Mouse (Mus musculus) forebrain, embryonic 14.5 days (tissue): ENCODE results near the gene Mgat5. TPM values are rescaled to one million over a fixed set of nuclear protein-coding genes. Genes with fewer than 3 reads are reported as not detected.

Source experiments
- ATAC-seq: fragments of 200-750 bp; cut with Nextera tagmentation; 2 replicates; pipeline ENCODE4 v1.8.0; 2017; ENCODE audit warnings: mild to moderate bottlenecking, moderate library complexity
- DNase-seq: peaks from one replicate; pipeline ENCODE4 v3.0.0-alpha.2; 2015; ENCODE audit warnings: low spot score
- H3K27ac ChIP-seq: fragments of 300-500 bp; sonication (generic); 2 replicates; pipeline ENCODE4 v1.5.1; 2014; ENCODE audit warnings: low read depth, mild to moderate bottlenecking, control low read depth, low read length, moderate library complexity
- H3K27me3 ChIP-seq: fragments of 300-500 bp; sonication (generic); replicated peaks from 2 replicates; pipeline ENCODE4 v1.6.1; 2014; ENCODE audit warnings: low read length, control low read depth, mixed read lengths; ENCODE audit not compliant: control insufficient read depth, insufficient read depth
- H3K36me3 ChIP-seq: fragments of 300-500 bp; sonication (generic); 2 replicates; pipeline ENCODE4 v1.6.1; 2014; ENCODE audit warnings: low read length, control low read depth; ENCODE audit not compliant: control insufficient read depth, insufficient read depth
- H3K4me1 ChIP-seq: fragments of 300-500 bp; sonication (generic); 2 replicates; pipeline ENCODE4 v1.6.1; 2014; ENCODE audit warnings: antibody characterized with exemption, low read length, control low read depth; ENCODE audit not compliant: control insufficient read depth, insufficient read depth
- H3K4me2 ChIP-seq: fragments of 300-500 bp; sonication (generic); 2 replicates; pipeline ENCODE4 v1.6.1; 2014; ENCODE audit warnings: mild to moderate bottlenecking, control low read depth, low read length
- H3K4me3 ChIP-seq: fragments of 300-500 bp; sonication (generic); 2 replicates; pipeline ENCODE4 v1.5.1; 2014; ENCODE audit warnings: low read depth, low read length, control low read depth
- H3K9ac ChIP-seq: fragments of 300-500 bp; sonication (generic); 2 replicates; pipeline ENCODE4 v1.6.1; 2014; ENCODE audit warnings: mild to moderate bottlenecking, low read length, control low read depth, moderate library complexity
- H3K9me3 ChIP-seq: fragments of 300-500 bp; sonication (generic); replicated peaks from 2 replicates; pipeline ENCODE4 v1.6.1; 2016; ENCODE audit warnings: low read length, control low read depth, mixed read lengths; ENCODE audit not compliant: control insufficient read depth
- WGBS: fragments of 180-500 bp; shearing (Covaris S2); extraction: QIAGEN DNeasy Blood & Tissue Kit; methylation state at CpG from one replicate; pipeline ENCODE4 v1.1.7; 2014; 5-methylcytosine and 5-hydroxymethylcytosine counted together
- polyA plus RNA-seq: library from polyadenylated mRNA; unstranded; fragments of >200 nt; fragmentation: Nextera tagmentation; extraction: Ambion mirVana; gene quantifications from 2 replicates; pipeline ENCODE4 v1.2.1, GENCODE M21; 2014

Gene Mgat5
- polyA plus RNA-seq, 1 experiment from 2014 or later, result 11.4 TPM

- Histone ChIP-seq H3K4me3 (no peak overlapping the region), H3K4me1 (peaks cover 12% of the 10 kb centered on the region), H3K27ac (no peak overlapping the region), H3K9ac (no peak overlapping the region), H3K36me3 (no peaks in the 10 kb centered on the region), H3K27me3 (no peaks in the 10 kb centered on the region), H3K4me2 (no peak overlapping the region), H3K9me3 (no peaks in the 10 kb centered on the region)
- ATAC-seq, result no peak
- WGBS, result 77% methylated on average over 9 of the region's 9 CpGs
- no peak for DNase-seq
Measured at GRCm38 (mm10) chr1:127439452-127439891, 234.7 kb downstream of the Mgat5 start.

GRCm38 (mm10) chr1:127441007-127441406 lies 236.2 kb downstream of the Mgat5 start:
- Histone ChIP-seq H3K27me3 (no peaks in the 10 kb centered on the region), H3K9me3 (no peaks in the 10 kb centered on the region), H3K4me3 (no peak overlapping the region), H3K9ac (no peak overlapping the region), H3K36me3 (no peaks in the 10 kb centered on the region), H3K4me1 (peaks cover 12% of the 10 kb centered on the region), H3K27ac (no peak overlapping the region), H3K4me2 (no peak overlapping the region)
- DNase-seq, result no peak
- WGBS, result 90% methylated on average over 1 of the region's 1 CpGs
- ATAC-seq, result no peak

- Histone ChIP-seq H3K9me3 (no peaks in the 10 kb centered on the region), H3K9ac (no peak overlapping the region), H3K27ac (no peak overlapping the region), H3K27me3 (no peaks in the 10 kb centered on the region), H3K4me1 (peaks cover 12% of the 10 kb centered on the region), H3K36me3 (peaks cover 6% of the 10 kb centered on the region; the same call in 1 of the 2 replicates), H3K4me3 (no peak overlapping the region), H3K4me2 (no peak overlapping the region)
- no peak for DNase-seq
- no peak for ATAC-seq
- WGBS, result 81% methylated on average over 3 of the region's 3 CpGs
Measured at GRCm38 (mm10) chr1:127441736-127442135, 236.9 kb downstream of the Mgat5 start.

- Histone ChIP-seq H3K9me3 (no peaks in the 10 kb centered on the region), H3K27ac (no peak overlapping the region), H3K4me2 (no peak overlapping the region), H3K4me1 (peaks cover 12% of the 10 kb centered on the region), H3K27me3 (no peaks in the 10 kb centered on the region), H3K36me3 (peaks cover 14% of the 10 kb centered on the region; the same call in 1 of the 2 replicates), H3K9ac (no peak overlapping the region), H3K4me3 (no peak overlapping the region)
- DNase-seq (peak; percentile 54), ATAC-seq (peak; percentile 45)
- 17% methylated on average over 14 of the region's 14 CpGs for WGBS
Measured at GRCm38 (mm10) chr1:127442880-127443877, 238.4 kb downstream of the Mgat5 start.

- ATAC-seq (no peak), DNase-seq (no peak)
- Histone ChIP-seq H3K4me2 (no peak overlapping the region), H3K4me1 (peaks cover 12% of the 10 kb centered on the region), H3K27me3 (no peaks in the 10 kb centered on the region), H3K36me3 (peaks cover 21% of the 10 kb centered on the region), H3K27ac (no peak overlapping the region), H3K9me3 (no peaks in the 10 kb centered on the region), H3K4me3 (no peak overlapping the region), H3K9ac (no peak overlapping the region)
- 68% methylated on average over 5 of the region's 5 CpGs for WGBS
Measured at GRCm38 (mm10) chr1:127444836-127445485, 240.1 kb downstream of the Mgat5 start.

- ATAC-seq (no peak), DNase-seq (no peak)
- H3K27me3 ChIP-seq, result no peaks in the 10 kb centered on the region
- H3K27ac ChIP-seq, result no peak overlapping the region
- H3K4me1 ChIP-seq, result peaks cover 2% of the 10 kb centered on the region; the same call in 1 of the 2 replicates
- H3K9ac ChIP-seq, result no peak overlapping the region
- H3K9me3 ChIP-seq, result no peaks in the 10 kb centered on the region
- H3K4me3 ChIP-seq, result no peak overlapping the region
- 89% methylated on average over 6 of the region's 6 CpGs for WGBS
- no peak overlapping the region for H3K4me2 ChIP-seq
- H3K36me3 ChIP-seq, result peaks cover 9% of the 10 kb centered on the region
Measured at GRCm38 (mm10) chr1:127453397-127453796, 248.6 kb downstream of the Mgat5 start.

GRCm38 (mm10) chr1:127459015-127459451 lies 254.2 kb downstream of the Mgat5 start:
- H3K27ac ChIP-seq, result no peak overlapping the region
- H3K4me1 ChIP-seq, result peaks cover 2% of the 10 kb centered on the region; the same call in 1 of the 2 replicates
- peak; percentile 90 for ATAC-seq
- DNase-seq, result peak; percentile 95
- no peak overlapping the region for H3K4me3 ChIP-seq
- H3K36me3 ChIP-seq, result peaks cover 13% of the 10 kb centered on the region
- WGBS, result 11% methylated on average over 6 of the region's 6 CpGs
- no peaks in the 10 kb centered on the region for H3K9me3 ChIP-seq
- no peak overlapping the region for H3K9ac ChIP-seq
- H3K27me3 ChIP-seq, result no peaks in the 10 kb centered on the region
- no peak overlapping the region for H3K4me2 ChIP-seq

GRCm38 (mm10) chr1:127459576-127459975 lies 254.8 kb downstream of the Mgat5 start:
- Histone ChIP-seq H3K27ac (no peak overlapping the region), H3K4me1 (peaks cover 2% of the 10 kb centered on the region; the same call in 1 of the 2 replicates), H3K36me3 (peaks cover 13% of the 10 kb centered on the region), H3K4me3 (no peak overlapping the region), H3K9me3 (no peaks in the 10 kb centered on the region), H3K9ac (no peak overlapping the region), H3K27me3 (no peaks in the 10 kb centered on the region), H3K4me2 (no peak overlapping the region)
- ATAC-seq (no peak), DNase-seq (no peak)
- 82% methylated on average over 7 of the region's 7 CpGs for WGBS
